Mouse (Mus musculus) embryo, embryonic 9.5 days (tissue): ENCODE results near the gene Otop3.
"Not testable (repeated sequence)": the region's sequence is repeated elsewhere in the genome, so short reads cannot be mapped to it uniquely, and the experiment has no call there.

ENCODE experiments used
- DNase-seq: peaks from one replicate; pipeline ENCODE4 v3.0.0-alpha.2; 2017; ENCODE audit errors: extremely low spot score

Otop3 gene

DNA sequence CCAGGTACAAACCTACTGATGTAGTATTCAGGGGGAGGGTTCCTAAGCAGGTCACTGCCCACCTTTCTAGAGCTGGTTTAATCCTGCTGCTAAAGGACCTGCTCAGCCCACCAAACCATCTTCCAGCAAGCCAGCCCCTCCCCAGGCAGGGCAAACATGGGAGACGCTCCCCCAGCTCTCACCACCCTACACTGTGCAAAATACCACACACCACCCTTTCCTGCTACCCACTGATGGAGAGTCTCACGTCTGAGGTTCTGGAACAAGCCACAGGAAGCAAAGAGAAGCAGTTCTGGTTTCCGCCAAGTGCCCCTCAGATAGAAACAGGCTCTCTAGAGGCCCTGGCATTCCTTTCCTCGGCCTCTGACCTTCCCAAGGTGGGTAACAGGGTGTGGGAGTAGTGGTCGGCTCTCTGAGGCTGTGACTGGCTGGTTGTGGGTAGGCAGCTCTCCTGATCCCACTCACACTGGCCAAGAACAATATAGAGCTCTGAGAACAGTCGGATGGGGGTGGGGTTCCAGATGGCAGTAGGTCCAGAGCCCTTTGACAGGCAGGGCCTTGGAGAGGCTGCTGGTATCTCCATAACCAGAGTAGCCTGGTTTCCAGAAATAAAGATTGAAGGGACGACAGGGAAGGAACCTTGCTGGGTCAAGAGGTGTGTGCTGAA is 31.6 kb downstream of the Otop3 start:
- no peak for DNase-seq

GRCm38 (mm10) chr11:115366706-115367394 is 32.3 kb downstream of the Otop3 start:
- DNase-seq: no peak

DNA sequence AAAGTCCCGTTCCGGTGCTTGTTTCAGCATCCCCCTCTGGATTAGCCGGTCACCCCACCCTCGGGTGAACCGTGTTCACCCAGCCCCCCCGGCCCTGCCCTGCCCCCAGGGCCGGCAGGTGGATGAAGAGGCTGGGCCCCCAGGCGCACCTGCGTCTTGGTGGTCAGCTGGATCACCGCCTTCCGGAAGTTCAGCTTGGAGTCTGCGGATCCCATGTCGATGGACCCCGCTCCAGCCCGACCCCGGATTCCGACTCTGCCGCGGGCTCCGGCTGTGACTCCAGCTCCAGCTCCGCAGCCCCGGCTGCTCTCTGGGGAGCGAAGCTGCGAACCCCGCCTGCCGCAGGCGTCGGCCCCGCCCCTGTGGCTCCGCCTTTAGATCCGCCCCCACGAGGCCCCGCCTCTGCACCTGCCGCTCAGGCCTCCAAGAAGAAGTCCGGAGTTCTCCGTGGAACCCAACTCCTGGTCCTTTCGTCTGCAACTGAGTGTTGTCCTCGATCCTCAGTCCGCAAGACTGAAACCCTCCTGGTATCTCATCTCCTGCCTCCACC is 32.9 kb downstream of the Otop3 start, which contains the start of gene Hid1:
Gene Hid1, minus strand, starts transcription at position 362 of the 550 bp plus-strand sequence.
- DNase-seq: peak; percentile 79

- no peak for DNase-seq
Observed at GRCm38 (mm10) chr11:115370368-115370767, 35.8 kb downstream of the Otop3 start.

DNA sequence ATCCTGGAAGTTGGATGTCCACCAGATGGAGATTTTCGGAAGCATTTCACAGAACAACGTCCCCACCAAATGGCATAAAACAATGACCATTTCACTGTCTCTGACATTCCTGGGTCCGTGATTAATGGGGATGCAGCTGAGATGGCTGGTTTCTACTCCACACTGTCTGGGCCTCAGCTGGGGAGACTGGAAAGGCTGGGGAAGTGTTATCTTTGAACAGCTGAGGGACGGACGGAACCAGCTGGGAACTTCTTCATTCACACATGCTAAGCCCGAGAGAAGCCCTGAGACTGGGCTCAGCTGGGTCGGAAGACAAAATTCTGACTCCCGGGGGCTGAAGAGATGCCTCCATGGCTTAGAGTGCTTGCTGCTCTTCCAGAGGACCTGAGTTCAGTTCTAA is 36.8 kb downstream of the Otop3 start:
- no peak for DNase-seq

DNA sequence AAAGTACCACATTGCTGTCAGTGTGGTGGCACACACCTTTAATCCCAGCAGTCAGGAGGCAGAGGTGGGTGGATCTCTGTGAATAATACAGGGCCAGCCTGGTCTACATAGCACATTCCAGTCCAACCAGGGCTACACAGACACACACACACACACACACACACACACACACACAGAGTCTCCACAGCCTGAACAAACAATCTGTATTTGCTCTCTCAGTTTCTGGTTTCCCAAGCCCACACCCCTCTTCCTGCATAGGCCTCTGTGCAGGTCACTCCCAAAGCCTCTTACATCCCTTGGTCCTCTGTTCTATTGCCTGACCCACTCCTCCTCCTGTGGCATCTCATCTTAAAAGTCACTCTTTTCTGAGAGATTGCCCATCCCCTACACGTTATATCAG is 37.5 kb downstream of the Otop3 start:
- no peak for DNase-seq

DNA sequence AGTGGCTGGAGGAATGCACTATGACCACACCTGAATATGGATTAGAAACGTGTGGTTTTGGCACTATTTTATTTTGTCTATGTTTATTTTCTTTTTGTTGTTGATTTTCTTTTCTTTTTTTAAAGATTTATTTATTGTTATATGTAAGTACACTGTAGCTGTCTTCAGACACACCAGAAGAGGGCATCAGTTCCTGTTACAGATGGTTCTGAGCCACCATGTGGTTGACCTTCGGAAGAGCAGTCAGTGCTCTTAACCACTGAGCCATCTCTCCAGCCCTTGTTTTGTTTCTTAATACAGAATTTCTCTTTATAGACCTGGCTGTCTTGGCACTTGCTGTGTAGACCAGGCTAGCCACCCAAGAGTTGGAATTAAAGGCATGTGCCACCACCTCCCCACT is 38.2 kb downstream of the Otop3 start:
- DNase-seq: no peak

DNA sequence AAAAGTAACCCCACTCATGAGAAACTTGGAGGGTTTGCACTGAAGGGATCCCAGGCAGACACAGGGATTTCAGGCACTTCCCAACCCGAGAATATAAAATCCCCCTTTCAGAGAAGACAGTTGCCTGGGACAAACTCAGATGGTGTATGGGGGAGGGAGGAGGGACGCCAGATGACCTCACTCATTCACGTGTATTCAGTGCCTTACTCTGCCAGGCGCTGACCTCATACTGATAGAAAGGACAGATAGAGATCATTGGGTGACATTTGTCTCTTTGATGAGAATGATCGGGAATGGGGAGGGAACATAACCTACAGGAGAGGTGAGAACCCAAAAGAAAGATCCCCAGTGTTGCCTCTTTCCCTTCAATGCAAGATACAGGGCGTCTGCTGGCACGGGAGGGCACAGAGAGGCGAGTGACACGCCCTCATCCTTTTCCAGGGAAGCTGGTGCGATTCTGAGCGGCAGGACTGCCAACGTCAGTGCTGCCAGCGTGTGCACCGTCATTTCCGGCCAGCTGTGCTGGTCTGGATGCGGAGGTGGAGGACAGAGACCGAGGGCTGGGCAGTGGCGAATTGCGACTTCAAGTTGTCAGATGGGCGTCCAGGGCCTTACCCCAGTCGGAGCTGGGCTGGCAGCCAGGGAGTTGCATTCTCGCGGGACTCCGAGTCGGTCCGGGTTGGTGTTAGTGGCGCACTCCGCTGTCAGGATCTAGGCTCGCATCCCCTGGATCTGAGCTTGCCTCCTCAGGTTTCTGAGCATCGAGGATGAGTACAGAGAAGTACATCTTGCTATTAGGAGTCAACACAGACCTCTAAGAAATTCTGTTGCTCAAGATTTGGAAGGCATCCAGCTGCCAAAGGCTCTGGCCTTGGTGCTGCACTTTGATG is 39.5 kb downstream of the Otop3 start:
- peak; percentile 37 for DNase-seq

DNA sequence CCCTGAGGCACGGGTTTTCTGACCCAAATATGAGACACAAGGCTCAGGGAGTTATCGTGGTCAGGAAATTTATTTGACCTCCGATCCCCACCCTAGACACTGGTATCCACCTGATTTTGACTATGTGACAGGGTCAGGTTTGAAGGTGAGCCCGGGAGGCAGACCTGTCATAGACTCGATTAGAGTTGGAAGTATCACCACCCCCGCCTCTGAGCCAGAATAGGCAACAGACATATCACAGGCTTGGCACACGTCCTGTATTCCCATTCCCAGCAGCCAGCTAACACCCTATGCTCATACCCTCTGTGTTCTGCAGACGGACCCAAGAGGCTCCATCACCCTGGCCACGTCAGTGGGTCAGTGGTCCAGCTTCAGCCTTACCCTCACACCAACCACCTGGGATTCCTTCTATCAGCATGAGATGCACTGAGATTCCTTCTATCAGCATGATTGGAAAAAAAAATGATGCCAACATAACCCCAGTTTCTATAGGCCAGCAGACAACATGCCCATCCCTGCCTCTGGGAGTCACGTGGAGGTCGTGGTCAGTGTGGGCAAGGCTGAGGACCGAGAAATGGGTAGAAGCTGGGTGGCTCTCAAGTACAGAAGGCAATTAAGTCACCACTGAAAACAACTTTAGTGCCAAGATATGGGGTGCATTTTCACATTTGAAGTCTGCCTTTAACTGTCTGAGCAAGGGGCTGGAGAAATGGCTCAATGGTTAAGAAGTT is 40.3 kb downstream of the Otop3 start:
- no peak for DNase-seq

DNA sequence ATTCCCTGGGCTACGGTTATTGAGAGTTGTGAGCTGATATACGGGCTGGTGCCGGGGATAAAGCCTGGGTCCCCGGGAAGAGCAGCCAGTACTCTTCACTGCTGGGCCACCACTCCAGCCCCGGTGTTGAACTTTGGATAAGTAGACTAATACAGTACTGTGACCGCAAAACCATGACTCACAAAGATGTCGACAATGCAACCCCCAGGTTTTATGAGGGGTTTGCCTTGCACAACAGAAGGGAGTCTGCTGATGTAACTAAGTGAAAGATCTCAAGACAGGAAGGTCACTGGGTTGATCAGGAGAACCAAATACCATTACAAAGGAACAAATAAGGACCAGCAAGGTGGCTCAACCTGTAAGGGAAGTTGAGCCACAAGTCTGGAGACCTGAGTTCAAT is 42.2 kb downstream of the Otop3 start:
- DNase-seq: no peak

DNA sequence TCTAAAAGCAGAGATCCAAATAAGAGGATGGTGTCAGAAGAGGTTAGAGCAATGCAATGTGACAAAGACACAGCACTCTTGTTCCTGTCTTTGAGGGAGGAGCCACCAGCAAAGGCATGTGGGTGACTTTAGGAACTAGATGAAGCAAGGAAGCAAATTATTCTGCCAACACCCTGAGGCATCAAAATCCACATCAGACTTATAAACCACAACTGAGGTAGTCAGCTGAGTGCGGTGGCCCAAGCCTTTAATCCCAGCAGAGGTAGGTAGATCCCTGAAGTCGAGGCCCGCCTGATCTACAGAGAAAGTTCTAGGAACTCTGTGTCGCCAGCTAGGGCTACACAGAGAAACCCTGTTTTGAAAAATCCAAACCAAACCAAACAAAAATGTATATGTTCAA is 42.7 kb downstream of the Otop3 start:
- no peak for DNase-seq

GRCm38 (mm10) chr11:115377854-115378253 is 43.3 kb downstream of the Otop3 start:
- DNase-seq: no peak

- DNase-seq: no peak
Observed at GRCm38 (mm10) chr11:115381276-115381675, 46.7 kb downstream of the Otop3 start.

GRCm38 (mm10) chr11:115381743-115382539 is 47.4 kb downstream of the Otop3 start, which contains the start of gene Cdr2l:
Cdr2l (plus strand) TSS chr11:115381916.
- peak; percentile 92 for DNase-seq

DNA sequence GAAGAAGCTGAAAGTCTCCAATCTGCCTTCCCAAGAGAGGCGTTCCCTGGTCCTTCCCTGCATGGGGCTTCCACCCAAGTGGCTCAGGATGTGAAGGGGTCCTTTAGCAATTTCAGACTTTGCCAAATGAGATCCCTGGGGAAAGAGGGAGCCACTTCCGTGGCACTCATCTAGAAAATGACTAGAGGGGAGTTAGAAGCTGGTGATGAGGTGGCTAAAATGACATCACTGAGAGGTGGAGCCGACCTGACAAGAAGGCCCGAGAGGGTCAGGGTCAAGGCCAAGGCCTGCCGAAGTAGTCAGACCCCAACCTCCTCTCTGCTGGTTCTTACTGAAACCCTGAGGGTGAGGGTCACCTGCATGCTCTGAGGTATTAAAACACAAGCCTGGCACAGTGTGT is 48.4 kb downstream of the Otop3 start:
- DNase-seq: no peak

DNA sequence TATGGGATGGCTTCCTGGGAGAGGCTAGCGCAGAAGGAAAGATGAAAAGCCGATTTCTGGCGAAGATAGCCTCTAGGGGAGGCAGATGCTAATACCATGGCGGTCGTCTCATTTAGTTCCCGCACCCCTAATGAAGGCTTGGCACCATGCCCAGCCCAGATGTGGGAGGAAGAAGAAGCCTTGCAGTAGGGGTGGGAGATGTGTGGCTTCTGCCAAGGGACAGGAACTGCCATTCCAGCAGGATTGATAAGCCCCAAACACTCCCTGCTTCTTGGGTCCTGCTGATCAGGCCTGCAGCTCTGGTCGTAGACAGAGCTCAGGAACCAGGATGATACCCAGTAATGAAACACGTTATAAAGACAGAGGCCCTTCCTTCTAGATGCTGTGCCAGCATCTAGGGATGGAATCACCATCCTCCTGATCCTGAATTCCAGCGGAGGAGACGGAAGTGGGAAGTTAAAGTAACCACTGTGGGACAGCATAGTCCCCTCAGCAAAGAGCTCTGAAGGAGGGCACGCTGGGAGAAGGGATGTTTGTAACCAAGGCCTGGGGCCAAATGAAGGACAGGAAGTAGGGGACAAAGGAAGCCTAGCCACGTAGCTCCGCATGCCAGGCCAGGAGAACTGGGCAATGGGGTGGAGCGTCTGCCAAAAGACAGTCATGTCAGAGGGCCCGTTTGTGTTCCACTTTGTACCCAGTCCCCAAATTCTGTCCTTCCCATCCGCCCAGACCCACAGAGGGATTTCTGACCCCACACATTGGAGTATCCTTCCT is 49.4 kb downstream of the Otop3 start:
- DNase-seq: no peak

GRCm38 (mm10) chr11:115384587-115384986 is 50.1 kb downstream of the Otop3 start:
- no peak for DNase-seq

- not testable (repeated sequence) for DNase-seq
Observed at GRCm38 (mm10) chr11:115386859-115387258, 52.3 kb downstream of the Otop3 start.

DNA sequence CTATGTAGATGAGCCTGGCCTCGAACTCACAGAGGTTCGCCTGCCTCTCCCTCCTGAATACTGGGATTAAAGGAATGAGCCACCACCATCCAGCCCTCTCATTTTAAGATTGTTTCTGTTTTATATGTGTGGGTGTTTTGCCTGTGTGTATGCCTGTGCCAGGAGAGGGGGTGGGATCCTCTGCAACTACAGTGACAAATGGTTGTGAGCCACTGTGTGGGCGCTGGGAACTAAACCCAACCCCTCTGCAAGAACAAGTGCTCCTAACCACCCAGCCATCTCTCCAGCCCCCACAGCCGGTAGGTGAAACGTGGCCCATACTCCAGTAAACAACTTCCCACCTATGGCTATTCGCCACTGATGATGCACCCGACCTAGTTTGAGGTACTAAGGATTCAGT is 56.8 kb downstream of the Otop3 start:
- no peak for DNase-seq
